Mouse (Mus musculus) C2C12 (cell line): ENCODE data around the gene Pigm. TPM values are rescaled to one million over a fixed set of nuclear protein-coding genes. Genes with fewer than 3 reads are reported as not detected.

ENCODE experiments used
- H3K27me3 ChIP-seq: one replicate; pipeline ENCODE4 v1.6.1; 2011; ENCODE audit not compliant: control insufficient read depth, insufficient read depth, insufficient read length
- H3K36me3 ChIP-seq: one replicate; pipeline ENCODE4 v1.6.1; 2011; ENCODE audit not compliant: control insufficient read depth, insufficient read depth
- H3K4me3 ChIP-seq: one replicate; pipeline ENCODE4 v1.5.1; 2011; ENCODE audit warnings: mild to moderate bottlenecking, control low read depth; ENCODE audit not compliant: poor library complexity, insufficient read depth, severe bottlenecking
- H3K79me2 ChIP-seq: one replicate; pipeline ENCODE4 v1.6.1; 2011; ENCODE audit not compliant: control insufficient read depth, insufficient read depth
- H3K79me3 ChIP-seq: one replicate; pipeline ENCODE4 v1.6.1; 2011; ENCODE audit warnings: low read depth, control low read depth
- H3ac ChIP-seq: one replicate; pipeline ENCODE3; 2011; ENCODE audit warnings: low read depth; ENCODE audit not compliant: control insufficient read depth, insufficient read length
- CEBPB ChIP-seq: IDR thresholded peaks from one replicate; pipeline ENCODE4 v1.6.1; 2011; ENCODE audit warnings: low read depth, mild to moderate bottlenecking, control low read depth, moderate library complexity
- CTCF ChIP-seq: IDR thresholded peaks from one replicate; pipeline ENCODE4 v1.5.1; 2011; ENCODE audit not compliant: control insufficient read depth, insufficient read depth, insufficient read length
- FOSL1 ChIP-seq: IDR thresholded peaks from one replicate; pipeline ENCODE4 v1.8.0; 2011; ENCODE audit warnings: mild to moderate bottlenecking, low read length; ENCODE audit not compliant: poor library complexity, insufficient read depth, severe bottlenecking
- MAX ChIP-seq: IDR thresholded peaks from one replicate; pipeline ENCODE4 v1.6.1; 2011; ENCODE audit warnings: mild to moderate bottlenecking, control low read depth
- MYOD1 ChIP-seq: IDR thresholded peaks from one replicate; pipeline ENCODE4 v1.6.1; 2011; ENCODE audit warnings: low read depth; ENCODE audit not compliant: control insufficient read depth, insufficient read length
- MYOG ChIP-seq: IDR thresholded peaks from one replicate; pipeline ENCODE4 v1.6.1; 2011; ENCODE audit not compliant: control insufficient read depth, insufficient read length; ENCODE audit errors: extremely low read depth
- USF1 ChIP-seq: IDR thresholded peaks from one replicate; pipeline ENCODE4 v1.6.1; 2011; ENCODE audit warnings: low read depth, mild to moderate bottlenecking, control low read depth, moderate library complexity
- polyA plus RNA-seq: library from polyadenylated mRNA; unstranded; fragments of >200 nt; fragmentation: generic; extraction: Trizol; gene quantifications from one replicate; pipeline ENCODE4 v1.2.1, GENCODE M21; 2012; ENCODE audit warnings: missing spikeins

The Pigm gene
- polyA plus RNA-seq, 1 experiment: 3.8 TPM

GRCm38 (mm10) chr1:172410806-172411205 lies 34.5 kb downstream of the Pigm start:
- Histone ChIP-seq H3K27me3 (no peaks in the 10 kb centered on the region), H3K79me3 (no peaks in the 10 kb centered on the region), H3K79me2 (no peaks in the 10 kb centered on the region), H3ac (no peak overlapping the region), H3K36me3 (no peaks in the 10 kb centered on the region), H3K4me3 (no peak overlapping the region)
- TF ChIP-seq CEBPB (no peak), MYOG (no peak), MAX (no peak), CTCF (no peak), USF1 (no peak), FOSL1 (no peak), MYOD1 (no peak)

- H3K36me3 ChIP-seq: no peaks in the 10 kb centered on the region
- no peaks in the 10 kb centered on the region for H3K79me2 ChIP-seq
- H3K27me3 ChIP-seq: no peaks in the 10 kb centered on the region
- TF ChIP-seq CTCF (peak; percentile 74), FOSL1 (no peak)
- H3K79me3 ChIP-seq: no peaks in the 10 kb centered on the region
- H3K4me3 ChIP-seq: no peak overlapping the region
- H3ac ChIP-seq: no peak overlapping the region
These were observed 35.9 kb downstream of the Pigm start for GRCm38 (mm10) chr1:172412204-172412603.

GRCm38 (mm10) chr1:172413491-172414230 lies 37.3 kb downstream of the Pigm start:
- Histone ChIP-seq H3K79me3 (no peaks in the 10 kb centered on the region), H3K79me2 (no peaks in the 10 kb centered on the region), H3ac (no peak overlapping the region), H3K27me3 (no peaks in the 10 kb centered on the region), H3K4me3 (no peak overlapping the region), H3K36me3 (no peaks in the 10 kb centered on the region)
- TF ChIP-seq CTCF (no peak), MYOD1 (no peak), MAX (no peak)

- Histone ChIP-seq H3K27me3 (no peaks in the 10 kb centered on the region), H3K36me3 (no peaks in the 10 kb centered on the region), H3K4me3 (no peak overlapping the region), H3K79me2 (no peaks in the 10 kb centered on the region), H3ac (no peak overlapping the region), H3K79me3 (no peaks in the 10 kb centered on the region)
- TF ChIP-seq FOSL1 (no peak), USF1 (no peak), CEBPB (no peak), MAX (no peak), MYOG (no peak), MYOD1 (no peak), CTCF (no peak)
These were observed 37.9 kb downstream of the Pigm start for GRCm38 (mm10) chr1:172414231-172414585.

- Histone ChIP-seq H3K79me3 (no peaks in the 10 kb centered on the region), H3K4me3 (no peak overlapping the region), H3K79me2 (no peaks in the 10 kb centered on the region), H3K27me3 (no peaks in the 10 kb centered on the region), H3K36me3 (no peaks in the 10 kb centered on the region), H3ac (no peak overlapping the region)
- TF ChIP-seq MYOD1 (no peak), MAX (no peak), CTCF (no peak), USF1 (no peak), MYOG (no peak), FOSL1 (no peak), CEBPB (no peak)
These were observed 38.7 kb downstream of the Pigm start for GRCm38 (mm10) chr1:172415061-172415460.

GRCm38 (mm10) chr1:172418173-172418572 lies 41.8 kb downstream of the Pigm start:
- H3ac ChIP-seq: no peak overlapping the region
- no peaks in the 10 kb centered on the region for H3K36me3 ChIP-seq
- H3K79me2 ChIP-seq: no peaks in the 10 kb centered on the region
- H3K79me3 ChIP-seq: no peaks in the 10 kb centered on the region
- no peaks in the 10 kb centered on the region for H3K27me3 ChIP-seq
- no peak overlapping the region for H3K4me3 ChIP-seq
- TF ChIP-seq MAX (no peak), USF1 (no peak), CEBPB (no peak), CTCF (no peak), MYOD1 (no peak), FOSL1 (no peak), MYOG (no peak)
